Comparison of ENCODE assay signal across 32 mouse cellular contexts in genomic region chr3:132036704-132037103, GRCm38 (mm10).
"Had no signal": no experiment of that assay in that cellular context is flagged by ENCODE, and none has a peak within 500 bp of the region (broad histone marks: within the 10 kb centered on the region; RNA-seq: fewer than 3 reads in every experiment).

No protein-coding gene starts in this region.

- H3K27ac ChIP-seq: heart, embryonic 13.5 days; heart, embryonic 15.5 days; hindbrain, embryonic 12.5 days; hindbrain, embryonic 13.5 days; hindbrain, embryonic 14.5 days; hindbrain, embryonic 15.5 days; hindbrain, postnatal 0 days; intestine, embryonic 15.5 days; kidney, embryonic 15.5 days; kidney, postnatal 0 days; layer of hippocampus, adult 2 months had no signal

- H3K4me3 ChIP-seq: heart, embryonic 10.5 days; heart, embryonic 12.5 days; heart, embryonic 13.5 days; heart, embryonic 15.5 days; hindbrain, embryonic 10.5 days; hindbrain, embryonic 12.5 days; hindbrain, embryonic 13.5 days; hindbrain, embryonic 15.5 days; intestine, embryonic 15.5 days; kidney, embryonic 15.5 days; layer of hippocampus, adult 2 months had no signal

- DNase-seq: heart, postnatal 10 days; heart, postnatal 14 days; heart, postnatal 36 days; heart, postnatal 4 days; kidney, adult 11 months; kidney, adult 18-20 months; kidney, adult 2 months; kidney, adult 8-10 months; kidney, adult 9 months; kidney, postnatal 10 days; kidney, postnatal 14 days; kidney, postnatal 25 days; kidney, postnatal 36 days; kidney, postnatal 4 days; layer of hippocampus, adult 9-11 months; layer of hippocampus, postnatal 36 days had no signal

- ATAC-seq: hindbrain, embryonic 16.5 days; hindbrain, postnatal 0 days; inflammation-experienced regulatory T-cells, adult 6 months had no signal
